Comparison of ENCODE assay signal across 8 mouse cellular contexts in the genomic region with DNA sequence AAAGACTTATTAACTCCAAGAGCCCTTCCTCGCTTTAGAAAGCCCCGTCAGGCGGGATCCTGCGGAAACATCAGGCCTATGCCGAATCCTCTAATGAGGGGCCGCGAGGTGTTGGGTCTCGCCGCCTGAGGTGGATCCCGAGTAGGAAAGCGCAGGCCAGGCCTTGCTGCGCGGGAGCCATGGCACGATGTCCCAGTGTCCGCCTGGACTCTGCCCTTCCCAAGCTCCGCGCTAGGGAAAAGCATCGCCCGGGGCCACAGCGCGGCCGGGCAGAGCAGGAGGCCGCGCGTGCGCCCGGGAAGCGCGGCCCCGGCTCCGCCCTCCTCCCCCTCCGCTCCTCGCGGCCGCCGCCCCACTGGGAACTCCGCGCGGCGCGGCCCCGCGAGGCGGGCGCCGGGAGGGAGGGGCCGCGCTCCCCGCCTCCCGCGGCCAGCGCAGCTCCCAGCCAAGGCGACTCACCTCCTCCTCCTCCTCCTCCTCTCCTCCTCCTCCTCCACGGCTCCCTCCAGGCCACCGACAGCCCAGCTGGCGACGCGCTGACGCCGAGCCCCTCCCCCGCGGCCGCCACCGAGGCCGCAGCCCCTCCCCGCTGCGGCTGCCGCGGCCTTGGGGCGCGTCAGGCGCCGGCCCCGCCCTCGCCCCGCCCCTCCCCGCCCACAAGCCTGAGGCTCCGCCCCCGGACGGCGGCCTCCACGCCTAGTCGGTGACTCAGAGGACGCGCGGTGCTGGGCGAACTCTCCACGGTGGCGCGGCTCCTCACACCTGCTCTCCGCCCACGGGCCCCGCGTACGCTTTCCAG. TPM values are rescaled to one million over a fixed set of nuclear protein-coding genes. Genes with fewer than 3 reads are reported as not detected.
DNase-seq lines count a peak whose midpoint lies in the region; ATAC-seq and TF ChIP-seq lines count a peak whose summit lies in the region.

No protein-coding gene starts in this region.

- H3K36me3 ChIP-seq in C2C12 (ENCODE audit: control insufficient read depth, insufficient read depth), result no peaks in the 10 kb centered on the region
- H3K36me3 ChIP-seq in heart, embryonic 11.5 days (ENCODE audit: control insufficient read depth, insufficient read depth, low read length), result no peaks in the 10 kb centered on the region
- H3K36me3 ChIP-seq in kidney, embryonic 15.5 days, result no peaks in the 10 kb centered on the region

- H3K4me1 ChIP-seq in heart, embryonic 11.5 days (ENCODE audit: control insufficient read depth, insufficient read depth, low read length), result peaks cover 3% of the 10 kb centered on the region; the same call in 1 of the 2 replicates
- H3K4me1 ChIP-seq in kidney, embryonic 15.5 days, result peaks cover 5% of the 10 kb centered on the region; the same call in 1 of the 2 replicates

- no peaks in the 10 kb centered on the region for H3K27me3 ChIP-seq in C2C12 (ENCODE audit: control insufficient read depth, insufficient read depth, insufficient read length)
- H3K27me3 ChIP-seq in heart, embryonic 11.5 days (ENCODE audit: control insufficient read depth, insufficient read depth, low read length), result no peaks in the 10 kb centered on the region
- H3K27me3 ChIP-seq in kidney, embryonic 15.5 days, result no peaks in the 10 kb centered on the region

- peak; percentile 85 for TF ChIP-seq POLR2A in brain, embryonic 14.5 days (IDR thresholded peaks at IDR 0.05; ENCODE audit: borderline replicate concordance, extremely low read depth, insufficient read depth, insufficient read length, poor library complexity, severe bottlenecking)

- peak overlapping the region; percentile 80 for H3K4me2 ChIP-seq in heart, embryonic 11.5 days
- peak overlapping the region; percentile 69 for H3K4me2 ChIP-seq in kidney, embryonic 15.5 days

- peak; percentile 97 for DNase-seq in brain, embryonic 14.5 days (ENCODE audit: low read depth)
- peak; percentile 93 for DNase-seq in liver
- DNase-seq in monocyte, adult 2 months (ENCODE audit: low read depth in 1 of 2, low spot score in 2 of 2), result peak; percentile 58 to 76
- peak; percentile 71 to 78 for DNase-seq in spleen, postnatal 14 days (ENCODE audit: low spot score in 2 of 2)

- peak overlapping the region; percentile 94 for H3K9ac ChIP-seq in heart, embryonic 11.5 days (ENCODE audit: low read depth, low read length)
- peak overlapping the region; percentile 80 for H3K9ac ChIP-seq in kidney, embryonic 15.5 days

- peak overlapping the region; percentile 92 for H3ac ChIP-seq in C2C12 (ENCODE audit: control insufficient read depth, insufficient read length, low read depth)

- H3K79me3 ChIP-seq in C2C12 (ENCODE audit: low read depth), result no peaks in the 10 kb centered on the region

- under 1% methylated on average over 68 of the region's 95 CpGs for WGBS in heart, embryonic 11.5 days (ENCODE audit: insufficient replicate concordance)
- under 1% methylated on average over 51 of the region's 95 CpGs for WGBS in kidney, embryonic 15.5 days

- TF ChIP-seq CTCF in C2C12 (IDR thresholded peaks at IDR 0.05; ENCODE audit: control insufficient read depth, insufficient read depth, insufficient read length), result no peak
- no peak for TF ChIP-seq CTCF in brain, embryonic 14.5 days (IDR thresholded peaks at IDR 0.05; ENCODE audit: borderline replicate concordance, extremely low read depth, insufficient read depth, insufficient read length)

- peak overlapping the region; percentile 60 for H3K4me3 ChIP-seq in C2C12 (ENCODE audit: insufficient read depth, poor library complexity, severe bottlenecking)
- peak overlapping the region; percentile 84 for H3K4me3 ChIP-seq in heart, embryonic 11.5 days (ENCODE audit: low read depth, low read length)
- peak overlapping the region; percentile 85 for H3K4me3 ChIP-seq in kidney, embryonic 15.5 days (replicated peaks)

- no peaks in the 10 kb centered on the region for H3K79me2 ChIP-seq in C2C12 (ENCODE audit: control insufficient read depth, insufficient read depth)

- H3K27ac ChIP-seq in heart, embryonic 11.5 days (ENCODE audit: low read depth, low read length), result peak overlapping the region; percentile 98
- peak overlapping the region; percentile 97 for H3K27ac ChIP-seq in kidney, embryonic 15.5 days

- ATAC-seq in erythroblast, adult 5-6 weeks (replicated peaks; ENCODE audit: low FRiP score, poor library complexity, severe bottlenecking), result peak; percentile 80
- peak; percentile 96 for ATAC-seq in heart, embryonic 11.5 days (replicated peaks; ENCODE audit: insufficient number of reproducible peaks, low FRiP score, low TSS enrichment)
- ATAC-seq in kidney, embryonic 15.5 days (replicated peaks; ENCODE audit: low FRiP score), result peak; percentile 98

- no peaks in the 10 kb centered on the region for H3K9me3 ChIP-seq in heart, embryonic 11.5 days (replicated peaks; ENCODE audit: control insufficient read depth, low read length)
- no peaks in the 10 kb centered on the region for H3K9me3 ChIP-seq in kidney, embryonic 15.5 days (replicated peaks)

TF ChIP-seq in C2C12, 6 proteins besides CTCF, POLR2A, EP300 and RAD21:
- TF ChIP-seq CEBPB (IDR thresholded peaks at IDR 0.05; ENCODE audit: low read depth) (no peak), MYOD1 (IDR thresholded peaks at IDR 0.05; ENCODE audit: control insufficient read depth, insufficient read length, low read depth) (peak; percentile 66)

RNA-seq across cellular contexts. Expression of a gene that starts 0.6 kb away (rescaled TPM):
- 3.6 TPM for polyA plus RNA-seq in C2C12 (2012; fragmentation: generic; extraction: Trizol)
- polyA plus RNA-seq in brain, embryonic 14.5 days (2012; rRNA removed), result 34.8 and 36.2 TPM in 2 replicates
- total RNA-seq in erythroblast, adult 5-6 weeks (2015; ENCODE audit: low replicate concordance), result 6.1 and 13.3 TPM in 2 replicates
- total RNA-seq in erythroblast, adult 5-6 weeks (2017; ENCODE audit: low replicate concordance), result 7.9 and 17.7 TPM in 2 replicates
- polyA plus RNA-seq in heart, embryonic 11.5 days (2014; fragmentation: Nextera tagmentation; extraction: Ambion mirVana), result 9.8 TPM in 2 replicates
- polyA plus RNA-seq in kidney, embryonic 15.5 days (2015; fragmentation: Nextera tagmentation; extraction: Ambion mirVana), result 11.0 and 12.4 TPM in 2 replicates

Comparison
In these comparisons a context has a peak if more than half of its experiments do, and no peak if none do; other contexts are left out.
1. Peak in every context shown above with its lines: DNase-seq, ATAC-seq, H3K4me3 ChIP-seq and H3K27ac ChIP-seq.